Mouse (Mus musculus): ENCODE results near the gene Cep170b.

- TF ChIP-seq CTCF (IDR thresholded peaks at IDR 0.05; ENCODE audit: low read depth) (no peak), EP300 (IDR thresholded peaks at IDR 0.05; ENCODE audit: low read depth) (no peak)
Observed at GRCm38 (mm10) chr12:112732591-112732990, 12.3 kb downstream of the Cep170b start.

All from liver, embryonic 14.5 days (tissue).